Mouse (Mus musculus) forebrain, embryonic 14.5 days (tissue): ENCODE data around the gene Slc15a3. TPM values are rescaled to one million over a fixed set of nuclear protein-coding genes. Genes with fewer than 3 reads are reported as not detected.

Experiments used
- ATAC-seq: fragments of 200-750 bp; cut with Nextera tagmentation; 2 replicates; pipeline ENCODE4 v1.8.0; 2017; ENCODE audit warnings: mild to moderate bottlenecking, moderate library complexity
- DNase-seq: peaks from one replicate; pipeline ENCODE4 v3.0.0-alpha.2; 2015; ENCODE audit warnings: low spot score
- H3K27ac ChIP-seq: fragments of 300-500 bp; sonication (generic); 2 replicates; pipeline ENCODE4 v1.5.1; 2014; ENCODE audit warnings: low read depth, mild to moderate bottlenecking, control low read depth, low read length, moderate library complexity
- H3K27me3 ChIP-seq: fragments of 300-500 bp; sonication (generic); replicated peaks from 2 replicates; pipeline ENCODE4 v1.6.1; 2014; ENCODE audit warnings: low read length, control low read depth, mixed read lengths; ENCODE audit not compliant: control insufficient read depth, insufficient read depth
- H3K36me3 ChIP-seq: fragments of 300-500 bp; sonication (generic); 2 replicates; pipeline ENCODE4 v1.6.1; 2014; ENCODE audit warnings: low read length, control low read depth; ENCODE audit not compliant: control insufficient read depth, insufficient read depth
- H3K4me1 ChIP-seq: fragments of 300-500 bp; sonication (generic); 2 replicates; pipeline ENCODE4 v1.6.1; 2014; ENCODE audit warnings: antibody characterized with exemption, low read length, control low read depth; ENCODE audit not compliant: control insufficient read depth, insufficient read depth
- H3K4me2 ChIP-seq: fragments of 300-500 bp; sonication (generic); 2 replicates; pipeline ENCODE4 v1.6.1; 2014; ENCODE audit warnings: mild to moderate bottlenecking, control low read depth, low read length
- H3K4me3 ChIP-seq: fragments of 300-500 bp; sonication (generic); 2 replicates; pipeline ENCODE4 v1.5.1; 2014; ENCODE audit warnings: low read depth, low read length, control low read depth
- H3K9ac ChIP-seq: fragments of 300-500 bp; sonication (generic); 2 replicates; pipeline ENCODE4 v1.6.1; 2014; ENCODE audit warnings: mild to moderate bottlenecking, low read length, control low read depth, moderate library complexity
- H3K9me3 ChIP-seq: fragments of 300-500 bp; sonication (generic); replicated peaks from 2 replicates; pipeline ENCODE4 v1.6.1; 2016; ENCODE audit warnings: low read length, control low read depth, mixed read lengths; ENCODE audit not compliant: control insufficient read depth
- WGBS: fragments of 180-500 bp; shearing (Covaris S2); extraction: QIAGEN DNeasy Blood & Tissue Kit; methylation state at CpG from one replicate; pipeline ENCODE4 v1.1.7; 2014; 5-methylcytosine and 5-hydroxymethylcytosine counted together
- polyA plus RNA-seq: library from polyadenylated mRNA; unstranded; fragments of >200 nt; fragmentation: Nextera tagmentation; extraction: Ambion mirVana; gene quantifications from 2 replicates; pipeline ENCODE4 v1.2.1, GENCODE M21; 2014

Gene Slc15a3
- polyA plus RNA-seq, 1 experiment from 2014 or later, result 0.34 TPM

- H3K27ac ChIP-seq, result no peak overlapping the region
- 85% methylated on average over 3 of the region's 3 CpGs for WGBS
- no peaks in the 10 kb centered on the region for H3K27me3 ChIP-seq
- H3K4me2 ChIP-seq, result no peak overlapping the region
- peaks cover 48% of the 10 kb centered on the region for H3K36me3 ChIP-seq
- H3K4me1 ChIP-seq, result no peaks in the 10 kb centered on the region
- H3K9me3 ChIP-seq, result no peaks in the 10 kb centered on the region
- H3K4me3 ChIP-seq, result no peak overlapping the region
- H3K9ac ChIP-seq, result no peak overlapping the region
- no peak for DNase-seq
- ATAC-seq, result no peak
These were observed 15.9 kb downstream of the Slc15a3 start for GRCm38 (mm10) chr19:10855422-10855821.

- 69% methylated on average over 2 of the region's 2 CpGs for WGBS
- no peak overlapping the region for H3K27ac ChIP-seq
- DNase-seq (no peak), ATAC-seq (no peak)
- H3K4me2 ChIP-seq, result no peak overlapping the region
- H3K9me3 ChIP-seq, result no peaks in the 10 kb centered on the region
- no peak overlapping the region for H3K9ac ChIP-seq
- peaks cover 59% of the 10 kb centered on the region for H3K36me3 ChIP-seq
- H3K4me3 ChIP-seq, result no peak overlapping the region
- H3K4me1 ChIP-seq, result no peaks in the 10 kb centered on the region
- no peaks in the 10 kb centered on the region for H3K27me3 ChIP-seq
These were observed 17.0 kb downstream of the Slc15a3 start for GRCm38 (mm10) chr19:10856520-10856919.

- no peak overlapping the region for H3K9ac ChIP-seq
- no peaks in the 10 kb centered on the region for H3K4me1 ChIP-seq
- H3K27ac ChIP-seq, result no peak overlapping the region
- ATAC-seq (peak; percentile 12; the same call in 1 of the 2 replicates), DNase-seq (peak; percentile 21)
- peaks cover 94% of the 10 kb centered on the region for H3K36me3 ChIP-seq
- H3K27me3 ChIP-seq, result no peaks in the 10 kb centered on the region
- no peaks in the 10 kb centered on the region for H3K9me3 ChIP-seq
- no peak overlapping the region for H3K4me3 ChIP-seq
- H3K4me2 ChIP-seq, result no peak overlapping the region
- 48% methylated on average over 22 of the region's 22 CpGs for WGBS
These were observed 20.6 kb downstream of the Slc15a3 start for GRCm38 (mm10) chr19:10860072-10860497.

GRCm38 (mm10) chr19:10866351-10866750, 26.8 kb downstream of the Slc15a3 start:
- Histone ChIP-seq H3K4me2 (no peak overlapping the region), H3K4me3 (no peak overlapping the region), H3K4me1 (peaks cover 19% of the 10 kb centered on the region), H3K27me3 (no peaks in the 10 kb centered on the region), H3K27ac (no peak overlapping the region), H3K9me3 (no peaks in the 10 kb centered on the region), H3K9ac (no peak overlapping the region), H3K36me3 (peaks cover 63% of the 10 kb centered on the region)
- DNase-seq (no peak), ATAC-seq (no peak)
- WGBS, result 89% methylated on average over 13 of the region's 13 CpGs

GRCm38 (mm10) chr19:10867946-10868622, 28.6 kb downstream of the Slc15a3 start:
- H3K9ac ChIP-seq, result peak overlapping the region; percentile 98
- H3K4me3 ChIP-seq, result peak overlapping the region; percentile 95
- no peaks in the 10 kb centered on the region for H3K9me3 ChIP-seq
- H3K4me1 ChIP-seq, result peaks cover 19% of the 10 kb centered on the region
- H3K27ac ChIP-seq, result peak overlapping the region; percentile 46; the same call in 1 of the 2 replicates
- H3K27me3 ChIP-seq, result no peaks in the 10 kb centered on the region
- H3K36me3 ChIP-seq, result peaks cover 63% of the 10 kb centered on the region
- peak overlapping the region; percentile 91 for H3K4me2 ChIP-seq
- ATAC-seq (no peak), DNase-seq (no peak)
- 27% methylated on average over 5 of the region's 5 CpGs for WGBS

GRCm38 (mm10) chr19:10868623-10869141, 29.2 kb downstream of the Slc15a3 start:
- Histone ChIP-seq H3K27me3 (no peaks in the 10 kb centered on the region), H3K9ac (peak overlapping the region; percentile 98), H3K36me3 (peaks cover 63% of the 10 kb centered on the region), H3K4me3 (peak overlapping the region; percentile 95), H3K27ac (peak overlapping the region; percentile 92), H3K4me1 (peaks cover 19% of the 10 kb centered on the region), H3K4me2 (peak overlapping the region; percentile 91), H3K9me3 (no peaks in the 10 kb centered on the region)
- ATAC-seq (peak; percentile 38), DNase-seq (peak; percentile 40)
- 0% methylated on average over 17 of the region's 17 CpGs for WGBS

GRCm38 (mm10) chr19:10869241-10869885, 29.8 kb downstream of the Slc15a3 start:
- Histone ChIP-seq H3K4me2 (peak overlapping the region; percentile 91), H3K4me3 (peak overlapping the region; percentile 95), H3K36me3 (peaks cover 63% of the 10 kb centered on the region), H3K9me3 (no peaks in the 10 kb centered on the region), H3K27me3 (no peaks in the 10 kb centered on the region), H3K4me1 (peaks cover 19% of the 10 kb centered on the region), H3K27ac (peak overlapping the region; percentile 92), H3K9ac (peak overlapping the region; percentile 98)
- DNase-seq (peak; percentile 93), ATAC-seq (peak; percentile 96)
- WGBS, result under 1% methylated on average over 42 of the region's 43 CpGs

- WGBS, result 2% methylated on average over 8 of the region's 8 CpGs
- Histone ChIP-seq H3K9me3 (no peaks in the 10 kb centered on the region), H3K27ac (peak within 1 kb of the TSS; percentile 92), H3K36me3 (peaks cover 57% of the 10 kb centered on the region), H3K4me2 (peak within 1 kb of the TSS; percentile 91), H3K9ac (peak within 1 kb of the TSS; percentile 98), H3K27me3 (no peaks in the 10 kb centered on the region), H3K4me1 (peaks cover 19% of the 10 kb centered on the region), H3K4me3 (peak within 1 kb of the TSS; percentile 95)
- peak; percentile 33 for ATAC-seq
- peak; percentile 35 for DNase-seq
These were observed 30.5 kb downstream of the Slc15a3 start, which contains the start of gene Tmem132a for GRCm38 (mm10) chr19:10869886-10870527. Gene Tmem132a (minus strand): TSS chr19:10869940.
